Comparison of ENCODE assay signal across 17 mouse cellular contexts in genomic region chr1:193571088-193571487, GRCm38 (mm10).
DNase-seq lines count a peak whose midpoint lies in the region; TF ChIP-seq lines count a peak whose summit lies in the region.
"Had no signal": no experiment of that assay in that cellular context is flagged by ENCODE, and none has a peak within 500 bp of the region (broad histone marks: within the 10 kb centered on the region; RNA-seq: fewer than 3 reads in every experiment).

No protein-coding gene starts in this region.

- H3K4me1 ChIP-seq in MEL (ENCODE audit: control insufficient read depth in 1 of 2, insufficient read depth in 2 of 2, low read length in 2 of 2) = peaks cover 0 to 7% of the 10 kb centered on the region in 2 experiments; a peak in 1 of 4 replicates

- no peak for TF ChIP-seq CTCF in MEL (IDR thresholded peaks at IDR 0.05 in 2 of 3, conservative IDR thresholded peaks at IDR 0.05 in 1 of 3; ENCODE audit: control insufficient read depth in 1 of 3, insufficient read depth in 1 of 3, low read depth in 2 of 3, low read length in 3 of 3, poor library complexity in 1 of 3, severe bottlenecking in 1 of 3)

- DNase-seq in MEL (ENCODE audit: low read depth, low spot score) (peak; percentile 33), adipocyte (ENCODE audit: low spot score) (no peak)
- DNase-seq: adrenal gland, adult 2 months; adrenal gland, adult 8-10 months; adrenal gland, postnatal 10 days; adrenal gland, postnatal 14 days; adrenal gland, postnatal 25 days; adrenal gland, postnatal 36 days; B cell, adult 2 months; cerebellum, adult 11 months; cerebellum, adult 11-12 months; cerebellum, adult 18-20 months; cerebellum, adult 2 months; cerebellum, adult 8-10 months; cerebellum, adult 9-10 months had no signal

- no peak for TF ChIP-seq RAD21 in MEL (IDR thresholded peaks at IDR 0.05; ENCODE audit: low read depth, low read length)

- H3K9me3 ChIP-seq in MEL (replicated peaks; ENCODE audit: insufficient read depth, low read length) = no peaks in the 10 kb centered on the region
- H3K9me3 ChIP-seq: G1E had no signal

- TF ChIP-seq EP300 in MEL (IDR thresholded peaks at IDR 0.05; ENCODE audit: low read depth in 1 of 2, low read length in 2 of 2) = peak; percentile 54 to 64

- H3K27ac ChIP-seq in MEL (ENCODE audit: control insufficient read depth, low read depth, low read length) = no peak overlapping the region

- H3K4me3 ChIP-seq in MEL (ENCODE audit: control insufficient read depth in 1 of 2, insufficient read depth in 1 of 2, low read depth in 2 of 2, low read length in 2 of 2) = no peak overlapping the region

- peaks cover 0 to 7% of the 10 kb centered on the region in 2 experiments; a peak in 2 of 4 replicates for H3K36me3 ChIP-seq in MEL (ENCODE audit: control insufficient read depth in 1 of 2, insufficient read depth in 2 of 2, low read length in 2 of 2)
- H3K36me3 ChIP-seq: G1E had no signal

- H3K27me3 ChIP-seq in MEL (ENCODE audit: control insufficient read depth in 1 of 2, insufficient read depth in 2 of 2, low read length in 2 of 2) = no peaks in the 10 kb centered on the region
- H3K27me3 ChIP-seq: Patski had no signal

- TF ChIP-seq POLR2A in MEL (IDR thresholded peaks at IDR 0.05; ENCODE audit: control insufficient read depth in 1 of 2, insufficient read depth in 1 of 2, low read depth in 1 of 2, low read length in 2 of 2, poor library complexity in 1 of 2) = no peak

- no peaks in the 10 kb centered on the region for H3K79me2 ChIP-seq in MEL (ENCODE audit: control insufficient read depth, insufficient read depth, low read length, poor library complexity)

- H3K9ac ChIP-seq in MEL (ENCODE audit: control insufficient read depth, low read depth, low read length, poor library complexity, severe bottlenecking) = no peak overlapping the region

TF ChIP-seq in MEL, 35 proteins besides CTCF, POLR2A, EP300 and RAD21:
- TF ChIP-seq MAZ (IDR thresholded peaks at IDR 0.05; ENCODE audit: low read depth, low read length) (0 out of 2 replicates have a peak, but pooled peaks have one; percentile 8), NELFE (IDR thresholded peaks at IDR 0.05; ENCODE audit: low read depth, low read length) (no peak), JUND (IDR thresholded peaks at IDR 0.05; ENCODE audit: low read depth, low read length) (no peak), MXI1 (IDR thresholded peaks at IDR 0.05; ENCODE audit: low read depth, low read length) (no peak), ELF1 (IDR thresholded peaks at IDR 0.05; ENCODE audit: low read depth, low read length) (no peak), TBP (IDR thresholded peaks at IDR 0.05; ENCODE audit: low read depth, low read length) (no peak), POLR2AphosphoS5 (IDR thresholded peaks at IDR 0.05; ENCODE audit: borderline replicate concordance, low read depth, low read length) (no peak), SMC3 (IDR thresholded peaks at IDR 0.05; ENCODE audit: low read depth, low read length) (no peak), E2F4 (IDR thresholded peaks at IDR 0.05; ENCODE audit: borderline replicate concordance, low read depth, low read length) (no peak), ZMIZ1 (IDR thresholded peaks at IDR 0.05; ENCODE audit: low read depth, low read length) (no peak), USF2 (IDR thresholded peaks at IDR 0.05; ENCODE audit: borderline replicate concordance in 1 of 2, insufficient read depth in 1 of 2, low read depth in 1 of 2, low read length in 2 of 2) (no peak), POLR2AphosphoS2 (IDR thresholded peaks at IDR 0.05; ENCODE audit: low read length) (no peak), TAL1 (IDR thresholded peaks at IDR 0.05; ENCODE audit: low read length) (no peak), MEF2A (IDR thresholded peaks at IDR 0.05; ENCODE audit: extremely low read depth, insufficient replicate concordance, low read depth, low read length, poor library complexity, severe bottlenecking) (no peak), MAFK (IDR thresholded peaks at IDR 0.05; ENCODE audit: borderline replicate concordance, low read depth, low read length) (no peak), ETS1 (IDR thresholded peaks at IDR 0.05; ENCODE audit: low read depth, low read length) (0 out of 2 replicates have a peak, but pooled peaks have one; percentile 2), HCFC1 (IDR thresholded peaks at IDR 0.05; ENCODE audit: low read depth, low read length) (no peak), RCOR1 (IDR thresholded peaks at IDR 0.05; ENCODE audit: low read depth, low read length) (0 out of 2 replicates have a peak, but pooled peaks have one; percentile 9), ZNF384 (IDR thresholded peaks at IDR 0.05; ENCODE audit: low read depth, low read length) (peak; percentile 80), GABPA (IDR thresholded peaks at IDR 0.05; ENCODE audit: low read depth, low read length) (no peak), MAX (IDR thresholded peaks at IDR 0.05; ENCODE audit: low read length) (no peak), GATA1 (IDR thresholded peaks at IDR 0.05; ENCODE audit: low read depth, low read length) (peak; percentile 38; the same call in 1 of the 2 replicates)
